Comparison of ENCODE assay signal across 9 mouse cellular contexts in genomic region chr13:29610051-29610931, GRCm38 (mm10).
A peak's percentile ranks its signal among the peaks of the same experiment; 100 is the strongest.
DNase-seq lines count a peak whose midpoint lies in the region; ATAC-seq and TF ChIP-seq lines count a peak whose summit lies in the region.
"Had no signal": no experiment of that assay in that cellular context is flagged by ENCODE, and none has a peak within 500 bp of the region (broad histone marks: within the 10 kb centered on the region; RNA-seq: fewer than 3 reads in every experiment).

No protein-coding gene starts in this region.

- H3K4me3 ChIP-seq in heart, embryonic 12.5 days: no peak overlapping the region
- H3K4me3 ChIP-seq in midbrain, embryonic 10.5 days: no peak overlapping the region
- H3K4me3 ChIP-seq in liver, postnatal 0 days (ENCODE audit: low read depth, low read length): no peak overlapping the region

- WGBS in heart, embryonic 12.5 days: 43% methylated on average over 13 of the region's 13 CpGs
- WGBS in midbrain, embryonic 10.5 days: 34% methylated on average over 13 of the region's 13 CpGs
- WGBS in liver, postnatal 0 days (ENCODE audit: insufficient replicate concordance): 60% methylated on average over 13 of the region's 13 CpGs

- no peaks in the 10 kb centered on the region for H3K27me3 ChIP-seq in heart, embryonic 12.5 days (replicated peaks)
- no peaks in the 10 kb centered on the region for H3K27me3 ChIP-seq in midbrain, embryonic 10.5 days (ENCODE audit: low read depth, poor library complexity, severe bottlenecking)
- H3K27me3 ChIP-seq in liver, postnatal 0 days (ENCODE audit: insufficient read depth, low read length): no peaks in the 10 kb centered on the region

- no peak for TF ChIP-seq CTCF in liver, postnatal 0 days (IDR thresholded peaks at IDR 0.05; ENCODE audit: low read depth)

- peaks cover 37% of the 10 kb centered on the region for H3K4me1 ChIP-seq in heart, embryonic 12.5 days (replicated peaks)
- H3K4me1 ChIP-seq in midbrain, embryonic 10.5 days: peaks cover 42% of the 10 kb centered on the region
- H3K4me1 ChIP-seq in liver, postnatal 0 days (ENCODE audit: insufficient read depth): no peaks in the 10 kb centered on the region

- no peak for TF ChIP-seq EP300 in liver, postnatal 0 days (IDR thresholded peaks at IDR 0.05; ENCODE audit: low read depth)

- H3K4me2 ChIP-seq in heart, embryonic 12.5 days: no peak overlapping the region
- H3K4me2 ChIP-seq in liver, postnatal 0 days (ENCODE audit: low read depth, low read length): no peak overlapping the region

- H3K27ac ChIP-seq in heart, embryonic 12.5 days (ENCODE audit: poor library complexity, severe bottlenecking): peak overlapping the region; percentile 44
- peak overlapping the region; percentile 78 for H3K27ac ChIP-seq in midbrain, embryonic 10.5 days (replicated peaks)
- no peak overlapping the region for H3K27ac ChIP-seq in liver, postnatal 0 days (ENCODE audit: low read depth)
- H3K27ac ChIP-seq: macrophage had no signal

- H3K9me3 ChIP-seq in heart, embryonic 12.5 days (replicated peaks): no peaks in the 10 kb centered on the region
- H3K9me3 ChIP-seq in midbrain, embryonic 10.5 days (replicated peaks): no peaks in the 10 kb centered on the region
- H3K9me3 ChIP-seq in liver, postnatal 0 days (ENCODE audit: low read length): no peaks in the 10 kb centered on the region

- no peak overlapping the region for H3K9ac ChIP-seq in heart, embryonic 12.5 days
- no peak overlapping the region for H3K9ac ChIP-seq in liver, postnatal 0 days (replicated peaks)

- ATAC-seq in frontal cortex, adult (ENCODE audit: low TSS enrichment): peak; percentile 21; the same call in 1 of the 2 replicates
- peak; percentile 51; the same call in 1 of the 2 replicates for ATAC-seq in heart, embryonic 12.5 days (ENCODE audit: insufficient number of reproducible peaks, low FRiP score)
- no peak for ATAC-seq in granulocyte monocyte progenitor cell, adult 5-6 weeks (replicated peaks; ENCODE audit: poor library complexity, severe bottlenecking)
- no peak for ATAC-seq in megakaryocyte, adult 5-6 weeks (ENCODE audit: poor library complexity, severe bottlenecking)
- no peak for ATAC-seq in liver, postnatal 0 days

- H3K36me3 ChIP-seq in heart, embryonic 12.5 days: no peaks in the 10 kb centered on the region
- H3K36me3 ChIP-seq in midbrain, embryonic 10.5 days: no peaks in the 10 kb centered on the region
- no peaks in the 10 kb centered on the region for H3K36me3 ChIP-seq in liver, postnatal 0 days (replicated peaks; ENCODE audit: insufficient read depth, low read length)

- no peak for DNase-seq in frontal cortex, postnatal 25 days (ENCODE audit: low spot score in 2 of 2)
- peak; percentile 17 for DNase-seq in ES-CJ7 (ENCODE audit: low read depth, low spot score)
- DNase-seq in midbrain, embryonic 10.5 days (ENCODE audit: low spot score): peak; percentile 29
- no peak for DNase-seq in liver, postnatal 0 days

Comparison
In these comparisons a context has a peak if more than half of its experiments do, and no peak if none do; other contexts are left out.
1. ATAC-seq: peak in frontal cortex, adult (single experiment) and heart, embryonic 12.5 days (single experiment); none in granulocyte monocyte progenitor cell, adult 5-6 weeks (single experiment), megakaryocyte, adult 5-6 weeks (single experiment) and liver, postnatal 0 days (single experiment).
2. DNase-seq: peak in ES-CJ7 (single experiment) and midbrain, embryonic 10.5 days (single experiment); none in frontal cortex, postnatal 25 days (0 of 2) and liver, postnatal 0 days (single experiment).